Mouse (Mus musculus): ENCODE results near the gene Sp6.

- TF ChIP-seq CTCF (IDR thresholded peaks at IDR 0.05) = no peak
- no peak for TF ChIP-seq EP300 (IDR thresholded peaks at IDR 0.05; ENCODE audit: insufficient read depth, low read depth, low read length)
Observed at GRCm38 (mm10) chr11:96982859-96983258, 30.3 kb upstream of the Sp6 start, which contains the start of gene Sp2.

Measured in heart, adult 2 months (tissue).